Mouse (Mus musculus) macrophage (primary cell): ENCODE data around the gene Nt5m. TPM values are rescaled to one million over a fixed set of nuclear protein-coding genes. Genes with fewer than 3 reads are reported as not detected.

Experiments used
- H3K27ac ChIP-seq: fragments of 350-480 bp; formaldehyde crosslinking; 2 replicates; pipeline ENCODE4 v1.9.0; 2021
- H3K36me3 ChIP-seq: fragments of 350-480 bp; formaldehyde crosslinking; 2 replicates; pipeline ENCODE4 v1.9.0; 2021; ENCODE audit errors: inconsistent target
- H3K4me3 ChIP-seq: fragments of 350-480 bp; formaldehyde crosslinking; 2 replicates; pipeline ENCODE4 v1.9.0; 2021; ENCODE audit errors: inconsistent target
- H3K79me2 ChIP-seq: fragments of 350-480 bp; formaldehyde crosslinking; 2 replicates; pipeline ENCODE4 v1.9.0; 2021; ENCODE audit errors: inconsistent target
- WGBS: methylation state at CpG from one replicate; pipeline ENCODE4 v1.1.7; 2026; ENCODE audit warnings: inconsistent platforms; ENCODE audit not compliant: missing documents; 5-methylcytosine and 5-hydroxymethylcytosine counted together
- polyA plus RNA-seq: library from polyadenylated mRNA; stranded (reverse); fragments of 250-400 nt; gene quantifications from 3 replicates; pipeline ENCODE4 v1.2.4, GENCODE M21; 2018; ENCODE audit warnings: inconsistent platforms

The Nt5m gene
- polyA plus RNA-seq, 1 experiment from 2014 or later: 10.2 TPM

DNA sequence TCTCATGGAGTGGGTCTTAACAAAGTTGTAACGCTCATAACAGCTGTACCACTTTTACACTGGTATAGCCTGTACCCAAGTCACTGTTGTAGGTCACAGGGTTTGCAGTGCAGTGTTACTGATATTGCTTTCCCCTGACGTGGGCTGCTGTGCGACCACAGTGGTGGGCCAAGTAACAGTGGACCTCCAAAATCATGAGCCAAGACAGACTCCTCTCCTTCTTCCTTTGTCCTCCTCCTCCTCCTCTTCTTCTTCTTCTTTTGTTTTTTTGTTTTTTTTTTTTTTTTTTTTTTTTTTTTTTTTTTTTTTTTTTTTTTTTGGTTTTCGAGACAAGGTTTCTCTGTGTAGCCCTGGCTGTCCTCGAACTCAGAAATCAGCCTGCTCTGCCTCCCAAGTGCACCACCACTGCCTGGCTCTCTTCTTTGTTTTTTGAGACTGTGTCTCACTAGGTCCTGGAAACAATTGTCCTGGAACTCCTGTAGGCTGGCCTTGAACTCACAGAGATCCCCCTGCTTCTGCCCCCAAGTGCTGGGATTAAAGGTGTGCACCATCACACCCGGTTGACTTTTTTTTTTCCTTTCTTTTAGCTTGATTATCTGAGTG lies 67.4 kb downstream of the Nt5m start:
- WGBS: 89% methylated on average over 6 of the region's 6 CpGs
- Histone ChIP-seq H3K79me2 (no peaks in the 10 kb centered on the region), H3K36me3 (no peaks in the 10 kb centered on the region), H3K4me3 (no peak overlapping the region), H3K27ac (no peak overlapping the region)

DNA sequence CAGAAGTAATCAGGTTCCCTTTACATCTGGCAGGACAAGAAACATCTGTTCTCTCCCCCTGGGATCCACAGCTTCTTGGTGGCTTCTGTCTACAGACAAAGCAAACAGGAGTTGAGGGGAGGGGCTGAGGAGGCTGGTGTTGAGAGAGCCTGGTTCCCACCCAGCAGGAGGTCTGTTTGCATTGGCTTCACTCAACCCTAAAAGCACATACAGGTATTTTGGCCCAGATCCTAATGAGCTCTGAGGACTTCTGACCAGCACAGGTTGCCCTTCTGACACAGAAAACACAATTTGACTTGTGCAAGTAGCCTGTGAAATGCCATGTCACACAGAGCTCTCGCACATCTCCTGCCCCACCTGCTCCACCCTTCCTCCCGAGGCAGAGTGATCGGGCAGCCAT lies 69.2 kb downstream of the Nt5m start:
- no peak overlapping the region for H3K4me3 ChIP-seq
- H3K36me3 ChIP-seq: no peaks in the 10 kb centered on the region
- no peak overlapping the region for H3K27ac ChIP-seq
- H3K79me2 ChIP-seq: no peaks in the 10 kb centered on the region
- WGBS: 79% methylated on average over 3 of the region's 3 CpGs

DNA sequence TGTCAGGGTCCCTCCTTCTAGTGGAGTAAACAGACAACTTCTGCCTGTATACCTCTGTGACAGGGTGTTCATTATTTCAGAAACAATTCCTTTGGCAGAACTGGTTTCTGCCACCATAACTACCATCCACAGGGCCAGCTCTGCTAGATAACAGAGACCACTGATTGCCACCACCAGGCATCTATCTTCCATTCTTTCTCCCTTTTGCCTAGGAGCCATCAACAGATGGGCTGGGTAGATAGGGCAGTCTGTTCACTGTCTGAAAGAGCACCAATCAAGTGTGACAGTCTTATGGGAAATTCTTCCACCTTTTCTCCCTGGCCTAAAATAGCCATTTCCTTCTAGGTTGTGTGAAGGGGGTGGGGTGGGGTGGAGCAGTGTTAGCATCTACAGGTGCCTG lies 71.3 kb downstream of the Nt5m start:
- H3K4me3 ChIP-seq: no peak overlapping the region
- H3K79me2 ChIP-seq: no peaks in the 10 kb centered on the region
- no peaks in the 10 kb centered on the region for H3K36me3 ChIP-seq
- no peak overlapping the region for H3K27ac ChIP-seq

DNA sequence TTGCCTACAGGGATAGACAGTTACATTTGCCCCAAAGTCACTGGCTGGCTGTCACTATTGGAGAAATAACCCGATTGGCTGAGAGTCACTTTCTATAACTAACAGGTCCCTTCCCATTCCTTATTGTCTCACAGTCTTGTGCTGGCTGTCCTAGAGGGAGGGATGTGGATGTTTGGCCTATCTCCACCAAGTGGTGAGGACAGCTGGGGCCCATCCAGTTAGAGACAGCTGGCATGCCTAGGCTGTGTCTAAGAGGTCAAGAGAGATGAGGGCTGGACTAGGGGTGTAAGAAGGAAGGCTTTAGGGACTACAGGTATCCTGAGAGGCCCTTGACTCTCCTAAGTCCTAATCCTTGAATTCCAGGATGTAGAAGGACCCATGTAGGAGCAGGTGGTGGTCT lies 72.3 kb downstream of the Nt5m start:
- Histone ChIP-seq H3K4me3 (no peak overlapping the region), H3K27ac (no peak overlapping the region), H3K36me3 (no peaks in the 10 kb centered on the region), H3K79me2 (no peaks in the 10 kb centered on the region)
- 100% methylated on average over 1 of the region's 1 CpGs for WGBS

DNA sequence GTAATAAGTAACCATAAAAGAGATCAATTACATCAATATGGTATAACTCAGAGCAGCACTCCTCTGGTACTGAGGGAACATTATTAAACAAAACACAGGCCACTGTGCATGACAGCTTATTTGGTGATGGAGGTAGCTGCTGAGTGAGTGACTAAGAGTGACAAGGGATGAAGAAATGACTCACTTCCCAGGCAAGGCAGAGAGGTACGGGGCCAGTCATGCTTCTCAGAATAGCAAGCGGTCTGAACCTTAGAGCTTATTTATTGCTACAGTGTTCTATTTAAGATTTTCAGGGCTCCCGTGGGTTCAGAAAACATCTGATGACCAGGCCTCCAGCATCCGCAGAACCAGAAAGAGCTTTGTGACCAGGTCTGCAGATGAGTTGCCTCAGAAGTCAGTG lies 74.5 kb downstream of the Nt5m start:
- 72% methylated on average over 4 of the region's 4 CpGs for WGBS
- no peaks in the 10 kb centered on the region for H3K36me3 ChIP-seq
- no peak overlapping the region for H3K27ac ChIP-seq
- H3K79me2 ChIP-seq: no peaks in the 10 kb centered on the region
- no peak overlapping the region for H3K4me3 ChIP-seq

DNA sequence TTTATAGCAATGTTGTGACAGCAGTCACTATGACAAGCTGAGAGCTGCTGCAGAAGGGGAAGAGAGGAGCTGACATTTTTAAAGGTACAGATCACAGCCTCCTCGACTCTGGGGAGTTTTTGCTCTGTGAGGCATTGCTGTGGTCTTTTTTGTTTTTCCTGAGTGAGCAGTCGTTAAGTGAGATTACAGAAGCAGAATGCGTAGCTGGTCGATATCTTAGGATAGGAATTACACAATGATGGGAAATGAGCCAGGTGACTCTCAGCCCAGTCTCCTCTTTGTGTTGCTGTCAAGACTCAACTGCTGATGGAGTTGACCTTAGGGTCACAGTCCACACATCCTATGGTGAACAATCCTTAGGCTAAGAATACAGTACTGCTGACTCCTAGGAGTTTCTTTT lies 78.8 kb downstream of the Nt5m start:
- 19% methylated on average over 4 of the region's 4 CpGs for WGBS

DNA sequence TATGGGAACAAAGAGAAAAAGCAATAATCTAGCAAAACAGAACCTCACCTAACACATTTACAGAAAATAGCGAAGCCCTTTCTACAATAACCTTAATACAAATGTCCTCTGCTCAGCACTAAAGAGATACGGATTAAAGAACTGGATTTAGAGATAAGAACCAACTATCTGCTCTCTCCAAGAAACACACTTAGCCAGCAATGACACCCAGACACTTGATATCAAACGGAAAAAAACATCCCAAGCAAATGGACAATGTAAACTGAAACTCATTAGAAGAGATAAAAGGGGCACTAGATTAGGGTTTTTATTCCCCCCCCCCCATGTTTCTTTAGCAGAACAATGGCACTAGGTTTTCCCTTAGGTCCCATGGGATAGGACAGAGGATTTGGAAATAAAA lies 80.2 kb downstream of the Nt5m start:
- no peak overlapping the region for H3K27ac ChIP-seq
- 98% methylated on average over 3 of the region's 3 CpGs for WGBS
- no peaks in the 10 kb centered on the region for H3K36me3 ChIP-seq
- H3K4me3 ChIP-seq: no peak overlapping the region
- H3K79me2 ChIP-seq: no peaks in the 10 kb centered on the region

More for the DNA sequence above, 78.8 kb downstream of the Nt5m start:
- H3K79me2 ChIP-seq: no peaks in the 10 kb centered on the region
- no peak overlapping the region for H3K27ac ChIP-seq
- H3K4me3 ChIP-seq: no peak overlapping the region
- no peaks in the 10 kb centered on the region for H3K36me3 ChIP-seq

DNA sequence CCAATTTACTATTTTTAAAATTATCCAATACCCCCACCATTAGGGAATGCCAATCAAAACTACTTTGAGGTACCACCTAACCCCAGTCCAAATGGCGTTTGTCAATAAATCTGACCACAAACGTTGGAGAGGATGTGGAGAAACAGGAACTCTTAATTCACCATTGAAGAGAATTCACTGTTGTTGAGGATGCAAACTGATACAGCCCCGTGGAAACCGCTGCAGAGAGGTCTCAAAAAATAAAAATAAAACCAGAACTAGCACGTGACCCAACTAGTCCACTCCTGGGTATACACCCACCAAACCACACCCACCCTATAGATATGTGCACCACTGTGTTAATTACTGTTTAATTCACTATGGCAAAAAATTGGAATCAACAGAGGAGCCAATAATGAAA lies 81.1 kb downstream of the Nt5m start:
- Histone ChIP-seq H3K4me3 (no peak overlapping the region), H3K79me2 (no peaks in the 10 kb centered on the region), H3K36me3 (no peaks in the 10 kb centered on the region), H3K27ac (no peak overlapping the region)
- WGBS: 1% methylated on average over 5 of the region's 5 CpGs

DNA sequence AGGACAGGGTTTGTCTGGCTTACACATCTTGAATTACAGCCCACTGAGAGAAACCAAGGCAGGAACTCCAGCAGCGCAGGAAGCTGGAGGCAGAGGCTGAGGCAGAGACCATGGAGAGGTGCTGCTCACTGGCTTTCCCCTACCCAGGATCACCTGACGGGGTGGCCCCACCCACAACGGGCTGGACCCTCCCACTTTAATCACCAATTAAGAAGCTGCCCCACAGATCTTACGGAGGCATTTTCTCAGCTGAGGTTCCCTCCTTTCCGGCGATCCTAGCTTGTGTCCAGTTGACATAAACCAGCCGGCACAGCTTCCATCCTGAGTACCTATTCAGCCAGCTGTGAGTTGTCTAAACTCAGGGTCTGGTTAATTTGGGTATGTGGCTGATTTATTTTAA lies 82.0 kb downstream of the Nt5m start:
- Histone ChIP-seq H3K27ac (no peak overlapping the region), H3K79me2 (no peaks in the 10 kb centered on the region), H3K4me3 (no peak overlapping the region), H3K36me3 (no peaks in the 10 kb centered on the region)
- 81% methylated on average over 7 of the region's 7 CpGs for WGBS

DNA sequence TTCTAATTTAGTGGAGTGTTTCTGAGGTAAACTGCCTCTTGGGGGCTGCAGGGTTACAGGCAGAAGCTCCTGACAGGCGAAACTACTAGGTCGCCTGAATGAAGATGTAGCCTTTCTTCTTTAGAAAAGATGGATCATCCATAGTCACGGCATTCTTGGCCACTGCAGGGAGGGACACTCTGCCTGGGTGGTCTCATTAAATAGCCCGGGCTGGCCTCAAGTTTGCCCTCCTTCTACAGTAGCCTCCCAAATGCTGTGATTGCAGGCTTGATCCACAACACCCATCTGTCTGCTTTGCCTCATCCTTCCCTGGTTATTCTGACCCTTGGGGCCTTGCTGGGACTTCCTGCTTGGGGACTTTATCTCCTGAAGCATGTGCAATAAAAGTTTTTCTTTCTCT lies 90.8 kb downstream of the Nt5m start:
- Histone ChIP-seq H3K27ac (no peak overlapping the region), H3K36me3 (no peaks in the 10 kb centered on the region), H3K79me2 (no peaks in the 10 kb centered on the region), H3K4me3 (no peak overlapping the region)
- WGBS: 81% methylated on average over 4 of the region's 4 CpGs

Other genes starting within 250 kb of the Nt5m start
- not detected in 3 replicates for gene Olfr223, start 246.2 kb upstream of the Nt5m start, polyA plus RNA-seq
- 26.3 to 31.2 TPM (median 30.0 TPM) in 3 replicates for gene Mprip, start 178.1 kb upstream of the Nt5m start, polyA plus RNA-seq
- 0.79 TPM in 1 of 3 replicates, not detected in the others for gene Pld6, start 51.8 kb upstream of the Nt5m start, polyA plus RNA-seq
- 36.7 to 92.1 TPM (median 40.6 TPM) in 3 replicates for gene Flcn, start 29.4 kb upstream of the Nt5m start, polyA plus RNA-seq
- gene Cops3, start 391 bp downstream of the Nt5m start, polyA plus RNA-seq: 33.4 to 53.8 TPM (median 52.0 TPM) in 3 replicates
- gene Med9, start 108.8 kb downstream of the Nt5m start, polyA plus RNA-seq: 9.6 to 21.8 TPM (median 14.7 TPM) in 3 replicates
- gene Rasd1, start 125.5 kb downstream of the Nt5m start, polyA plus RNA-seq: 0.09 TPM in 1 of 3 replicates, not detected in the others
- gene Pemt, start 207.0 kb downstream of the Nt5m start, polyA plus RNA-seq: 0.36 to 2.6 TPM (median 1.5 TPM) in 3 replicates